Mouse (Mus musculus) liver, embryonic 16.5 days (tissue): Measurements from ENCODE around the gene Bicdl1. TPM values are rescaled to one million over a fixed set of nuclear protein-coding genes. Genes with fewer than 3 reads are reported as not detected.

Experiments used
- ATAC-seq: fragments of 200-750 bp; cut with Nextera tagmentation; 2 replicates; pipeline ENCODE4 v1.8.0; 2017; ENCODE audit warnings: low read depth, mild to moderate bottlenecking, moderate number of reproducible peaks, moderate library complexity
- H3K27ac ChIP-seq: fragments of 300-500 bp; sonication (generic); 2 replicates; pipeline ENCODE4 v1.5.1; 2014; ENCODE audit warnings: mild to moderate bottlenecking, low read length
- H3K27me3 ChIP-seq: fragments of 300-500 bp; sonication (generic); 2 replicates; pipeline ENCODE4 v1.6.1; 2014; ENCODE audit warnings: low read depth, low read length, mixed read lengths; ENCODE audit not compliant: control insufficient read depth, insufficient read depth
- H3K36me3 ChIP-seq: fragments of 300-500 bp; sonication (generic); 2 replicates; pipeline ENCODE4 v1.6.1; 2014; ENCODE audit warnings: mild to moderate bottlenecking; ENCODE audit not compliant: control insufficient read depth, insufficient read depth
- H3K4me1 ChIP-seq: fragments of 300-500 bp; sonication (generic); 2 replicates; pipeline ENCODE4 v1.6.1; 2014; ENCODE audit warnings: low read depth, low read length, mixed read lengths; ENCODE audit not compliant: control insufficient read depth
- H3K4me2 ChIP-seq: fragments of 300-500 bp; sonication (generic); 2 replicates; pipeline ENCODE4 v1.6.1; 2014; ENCODE audit warnings: low read depth, low read length, mixed read lengths
- H3K4me3 ChIP-seq: fragments of 300-500 bp; sonication (generic); 2 replicates; pipeline ENCODE4 v1.5.1; 2014; ENCODE audit warnings: low read depth, mild to moderate bottlenecking, low read length
- H3K9ac ChIP-seq: fragments of 300-500 bp; sonication (generic); 2 replicates; pipeline ENCODE4 v1.6.1; 2014; ENCODE audit warnings: low read depth, low read length
- H3K9me3 ChIP-seq: fragments of 300-500 bp; sonication (generic); replicated peaks from 2 replicates; pipeline ENCODE4 v1.6.1; 2016; ENCODE audit warnings: low read length; ENCODE audit not compliant: control insufficient read depth
- whole genome bisulfite sequencing: fragments of 180-500 bp; shearing (Covaris S2); extraction: QIAGEN DNeasy Blood & Tissue Kit; methylation state at CpG from one replicate; pipeline ENCODE4 v1.1.7; 2014; ENCODE audit not compliant: insufficient replicate concordance; 5-methylcytosine and 5-hydroxymethylcytosine counted together
- polyA plus RNA-seq: library from polyadenylated mRNA; unstranded; fragments of >200 nt; fragmentation: Nextera tagmentation; extraction: Ambion mirVana; gene quantifications from 2 replicates; pipeline ENCODE4 v1.2.1, GENCODE M21; 2015

The Bicdl1 gene
- polyA plus RNA-seq, 1 experiment from 2014 or later = 1.3 TPM

DNA sequence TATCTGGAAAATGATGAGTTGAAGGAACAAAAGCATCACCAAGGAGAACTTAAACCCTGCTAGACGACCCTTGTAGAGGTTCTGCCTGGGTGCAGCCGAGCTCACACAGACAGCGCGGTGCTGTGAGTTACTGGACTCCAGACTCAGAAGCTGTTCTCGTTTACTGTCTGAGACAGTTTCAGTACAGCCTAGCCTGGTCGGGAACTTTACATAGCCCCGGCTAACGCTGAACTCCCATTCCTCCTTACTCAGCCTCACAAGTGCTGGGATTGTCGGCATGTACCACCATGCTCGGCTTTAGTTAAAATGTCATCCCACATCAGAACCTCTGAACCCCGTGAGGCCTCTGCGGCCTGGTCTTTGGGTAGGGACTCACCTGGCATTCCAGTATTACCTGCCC lies 62.4 kb downstream of the Bicdl1 start:
- WGBS = 73% methylated on average over 12 of the region's 12 CpGs
- no peak for ATAC-seq

GRCm38 (mm10) chr5:115667894-115668293 lies 63.5 kb downstream of the Bicdl1 start:
- no peaks in the 10 kb centered on the region for H3K27me3 ChIP-seq
- no peak overlapping the region for H3K27ac ChIP-seq
- ATAC-seq = no peak
- H3K9ac ChIP-seq = no peak overlapping the region
- no peaks in the 10 kb centered on the region for H3K4me1 ChIP-seq
- no peaks in the 10 kb centered on the region for H3K9me3 ChIP-seq
- H3K4me3 ChIP-seq = no peak overlapping the region
- 40% methylated on average over 7 of the region's 7 CpGs for WGBS
- no peaks in the 10 kb centered on the region for H3K36me3 ChIP-seq
- no peak overlapping the region for H3K4me2 ChIP-seq

More for the DNA sequence above, 62.4 kb downstream of the Bicdl1 start:
- H3K9me3 ChIP-seq = no peaks in the 10 kb centered on the region
- H3K27ac ChIP-seq = no peak overlapping the region
- no peaks in the 10 kb centered on the region for H3K27me3 ChIP-seq
- no peak overlapping the region for H3K9ac ChIP-seq
- H3K36me3 ChIP-seq = no peaks in the 10 kb centered on the region
- H3K4me1 ChIP-seq = no peaks in the 10 kb centered on the region
- H3K4me2 ChIP-seq = no peak overlapping the region
- H3K4me3 ChIP-seq = no peak overlapping the region

DNA sequence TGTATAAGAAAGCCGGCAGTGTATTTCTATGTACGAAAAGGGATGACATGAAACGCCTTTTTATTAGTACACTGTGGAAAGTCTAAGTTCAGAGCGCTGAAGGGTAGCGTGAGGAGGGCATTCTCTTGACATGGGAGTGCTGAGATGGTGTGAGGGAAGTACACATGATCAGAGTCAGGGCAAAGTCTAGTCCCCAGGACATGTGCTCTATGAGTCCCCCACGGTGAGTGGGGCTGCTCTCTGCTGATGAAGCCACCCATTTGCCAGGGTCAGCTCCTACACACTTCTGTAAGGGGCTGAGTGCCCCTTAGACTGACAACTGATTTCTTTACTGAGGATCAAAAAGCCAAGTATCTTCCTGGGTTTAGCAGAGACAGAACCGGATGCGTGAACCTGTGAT lies 64.2 kb downstream of the Bicdl1 start:
- 66% methylated on average over 8 of the region's 8 CpGs for WGBS
- H3K36me3 ChIP-seq = no peaks in the 10 kb centered on the region
- H3K4me2 ChIP-seq = no peak overlapping the region
- no peaks in the 10 kb centered on the region for H3K9me3 ChIP-seq
- no peak overlapping the region for H3K27ac ChIP-seq
- no peak overlapping the region for H3K9ac ChIP-seq
- H3K4me1 ChIP-seq = no peaks in the 10 kb centered on the region
- no peaks in the 10 kb centered on the region for H3K27me3 ChIP-seq
- no peak overlapping the region for H3K4me3 ChIP-seq
- ATAC-seq = no peak

DNA sequence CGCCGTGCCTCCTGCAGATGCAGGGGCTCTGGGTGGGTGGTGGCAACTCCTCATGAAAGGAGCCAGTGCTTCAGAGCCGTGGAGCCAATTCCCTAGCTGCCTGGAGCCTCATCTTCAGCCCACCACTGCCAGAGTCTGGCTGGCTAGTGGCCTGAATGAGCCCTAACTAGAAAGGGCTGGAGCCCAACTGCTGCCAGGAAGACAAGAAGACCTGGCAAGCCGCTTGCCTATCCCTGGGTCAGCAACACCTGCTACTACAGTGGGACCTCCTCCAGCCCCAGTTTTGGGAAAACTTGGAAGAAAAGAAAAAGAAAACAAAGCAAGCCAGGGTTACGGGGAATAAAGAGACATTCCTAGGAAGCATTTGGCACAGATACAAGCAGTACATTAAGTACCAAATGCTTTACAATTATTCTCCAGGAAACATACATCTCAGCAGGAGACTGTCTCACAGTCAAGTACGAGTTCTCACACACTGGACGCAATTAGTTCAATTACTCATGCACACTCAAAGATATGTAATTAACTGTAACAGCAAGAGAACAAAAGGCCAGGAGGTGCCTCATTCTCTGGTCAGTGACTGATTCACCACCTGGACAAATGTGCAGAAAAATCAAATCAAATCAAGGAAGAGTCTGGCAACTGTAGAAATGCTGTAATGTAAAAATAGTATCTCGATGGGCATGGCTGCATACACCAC lies 64.9 kb downstream of the Bicdl1 start:
- WGBS = 64% methylated on average over 8 of the region's 8 CpGs
- H3K4me3 ChIP-seq = no peak overlapping the region
- no peak overlapping the region for H3K27ac ChIP-seq
- no peaks in the 10 kb centered on the region for H3K27me3 ChIP-seq
- H3K9me3 ChIP-seq = no peaks in the 10 kb centered on the region
- H3K4me1 ChIP-seq = no peaks in the 10 kb centered on the region
- no peaks in the 10 kb centered on the region for H3K36me3 ChIP-seq
- ATAC-seq = no peak
- no peak overlapping the region for H3K9ac ChIP-seq
- no peak overlapping the region for H3K4me2 ChIP-seq

- no peak overlapping the region for H3K9ac ChIP-seq
- no peaks in the 10 kb centered on the region for H3K9me3 ChIP-seq
- H3K36me3 ChIP-seq = no peaks in the 10 kb centered on the region
- no peak overlapping the region for H3K4me3 ChIP-seq
- H3K4me2 ChIP-seq = no peak overlapping the region
- H3K27me3 ChIP-seq = no peaks in the 10 kb centered on the region
- no peak for ATAC-seq
- H3K27ac ChIP-seq = no peak overlapping the region
- 75% methylated on average over 22 of the region's 22 CpGs for WGBS
- H3K4me1 ChIP-seq = no peaks in the 10 kb centered on the region
These were observed 68.8 kb downstream of the Bicdl1 start for GRCm38 (mm10) chr5:115662658-115663057.

DNA sequence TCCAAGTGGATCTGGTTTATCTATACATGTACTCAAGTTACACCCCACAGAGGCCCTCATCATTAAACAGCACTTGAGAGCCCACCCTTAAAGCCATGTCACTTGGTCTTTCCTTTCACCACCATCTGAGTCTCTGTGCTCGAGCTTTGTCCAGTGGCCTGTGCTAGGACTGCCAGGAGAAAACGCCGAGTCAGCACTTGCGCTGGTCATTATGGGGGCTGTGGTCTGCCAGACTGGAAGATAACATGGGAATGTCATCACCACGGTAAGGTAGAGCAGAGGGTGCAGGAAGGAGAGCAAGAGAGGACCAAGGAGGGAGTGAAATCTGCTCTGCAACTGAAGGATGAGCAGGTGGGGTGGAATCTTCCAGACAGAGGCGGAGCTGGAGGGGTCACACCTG lies 73.1 kb downstream of the Bicdl1 start:
- H3K36me3 ChIP-seq = no peaks in the 10 kb centered on the region
- H3K9ac ChIP-seq = no peak overlapping the region
- H3K4me2 ChIP-seq = no peak overlapping the region
- H3K27ac ChIP-seq = no peak overlapping the region
- no peaks in the 10 kb centered on the region for H3K4me1 ChIP-seq
- ATAC-seq = no peak
- H3K9me3 ChIP-seq = no peaks in the 10 kb centered on the region
- H3K4me3 ChIP-seq = no peak overlapping the region
- no peaks in the 10 kb centered on the region for H3K27me3 ChIP-seq
- WGBS = 49% methylated on average over 6 of the region's 6 CpGs

DNA sequence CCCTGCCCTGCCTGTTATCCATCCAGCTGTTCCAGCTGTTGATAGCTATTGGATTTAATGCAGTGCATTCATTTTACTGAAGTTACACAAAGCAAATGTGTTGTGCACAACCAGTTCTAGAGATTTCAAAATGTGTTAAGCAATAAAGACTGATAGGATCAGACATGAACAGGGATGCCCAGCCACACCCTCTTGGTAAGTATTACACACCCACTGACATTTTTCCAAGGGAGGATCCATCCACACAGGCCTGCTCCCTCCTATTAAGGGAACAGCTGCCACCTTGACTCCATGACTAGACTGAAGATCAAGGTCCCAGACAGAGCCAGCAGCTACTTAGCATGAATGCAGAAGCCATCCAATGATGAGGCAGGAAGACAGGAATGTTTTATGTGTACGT lies 74.2 kb downstream of the Bicdl1 start:
- no peak for ATAC-seq
- Histone ChIP-seq H3K4me1 (peaks cover 8% of the 10 kb centered on the region), H3K36me3 (no peaks in the 10 kb centered on the region), H3K4me3 (no peak overlapping the region), H3K4me2 (no peak overlapping the region), H3K27ac (no peak overlapping the region), H3K27me3 (no peaks in the 10 kb centered on the region), H3K9ac (no peak overlapping the region), H3K9me3 (no peaks in the 10 kb centered on the region)
- WGBS = 50% methylated on average over 1 of the region's 1 CpGs

- WGBS = 52% methylated on average over 6 of the region's 6 CpGs
- Histone ChIP-seq H3K27ac (no peak overlapping the region), H3K9ac (no peak overlapping the region), H3K27me3 (no peaks in the 10 kb centered on the region), H3K4me3 (no peak overlapping the region), H3K4me2 (no peak overlapping the region), H3K9me3 (no peaks in the 10 kb centered on the region), H3K4me1 (peaks cover 13% of the 10 kb centered on the region), H3K36me3 (no peaks in the 10 kb centered on the region)
- no peak for ATAC-seq
These were observed 74.7 kb downstream of the Bicdl1 start for GRCm38 (mm10) chr5:115656677-115657076.

DNA sequence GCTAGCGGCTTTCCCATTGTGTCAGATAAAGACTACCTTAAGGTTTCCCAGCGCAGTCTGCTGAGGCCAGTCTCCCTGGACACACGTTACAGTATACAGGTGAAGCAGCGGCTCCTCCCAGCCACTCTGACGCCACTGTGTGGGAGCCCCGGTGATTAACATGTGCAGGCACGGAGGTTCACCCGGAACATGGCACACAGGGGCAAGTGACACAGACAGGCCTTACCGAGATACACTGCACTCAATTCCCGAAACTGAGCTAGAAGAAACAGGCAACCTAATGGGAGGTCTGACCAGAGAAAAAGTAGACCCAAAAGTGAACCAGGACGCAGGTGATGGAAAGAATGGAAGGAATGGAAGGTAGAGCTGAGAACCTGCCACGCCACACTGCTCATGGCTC lies 77.6 kb downstream of the Bicdl1 start:
- no peak overlapping the region for H3K27ac ChIP-seq
- H3K4me2 ChIP-seq = no peak overlapping the region
- no peaks in the 10 kb centered on the region for H3K36me3 ChIP-seq
- H3K9me3 ChIP-seq = no peaks in the 10 kb centered on the region
- no peak overlapping the region for H3K4me3 ChIP-seq
- H3K9ac ChIP-seq = no peak overlapping the region
- WGBS = 85% methylated on average over 12 of the region's 12 CpGs
- no peak for ATAC-seq
- H3K27me3 ChIP-seq = no peaks in the 10 kb centered on the region
- peaks cover 13% of the 10 kb centered on the region for H3K4me1 ChIP-seq
